Mouse (Mus musculus): Measurements from ENCODE around the gene Clec12a. TPM values are rescaled to one million over a fixed set of nuclear protein-coding genes. Genes with fewer than 3 reads are reported as not detected.

Clec12a gene
- polyA plus RNA-seq, 1 experiment = 600 TPM

GRCm38 (mm10) chr6:129399945-129400344, 57.5 kb downstream of the Clec12a start:
- TF ChIP-seq POLR2A (IDR thresholded peaks at IDR 0.05; ENCODE audit: borderline replicate concordance, low read depth, low read length) (no peak), CTCF (IDR thresholded peaks at IDR 0.05; ENCODE audit: low read depth, low read length) (no peak)
- peaks cover 30% of the 10 kb centered on the region for H3K4me1 ChIP-seq (ENCODE audit: control insufficient read depth, insufficient read depth, low read length)
- H3K27ac ChIP-seq (ENCODE audit: insufficient read depth, low read depth, low read length) = peak overlapping the region; percentile 76
- no peak overlapping the region for H3K4me3 ChIP-seq (ENCODE audit: insufficient read depth, low read length)

GRCm38 (mm10) chr6:129402404-129402803, 59.9 kb downstream of the Clec12a start:
- H3K27ac ChIP-seq (ENCODE audit: insufficient read depth, low read depth, low read length) = no peak overlapping the region
- no peak overlapping the region for H3K4me3 ChIP-seq (ENCODE audit: insufficient read depth, low read length)
- no peak for TF ChIP-seq CTCF (IDR thresholded peaks at IDR 0.05; ENCODE audit: low read depth, low read length)
- peaks cover 28% of the 10 kb centered on the region for H3K4me1 ChIP-seq (ENCODE audit: control insufficient read depth, insufficient read depth, low read length)

GRCm38 (mm10) chr6:129403391-129403790, 60.9 kb downstream of the Clec12a start:
- peaks cover 35% of the 10 kb centered on the region for H3K4me1 ChIP-seq (ENCODE audit: control insufficient read depth, insufficient read depth, low read length)
- TF ChIP-seq POLR2A (IDR thresholded peaks at IDR 0.05; ENCODE audit: borderline replicate concordance, low read depth, low read length) (no peak), CTCF (IDR thresholded peaks at IDR 0.05; ENCODE audit: low read depth, low read length) (no peak)
- no peak overlapping the region for H3K27ac ChIP-seq (ENCODE audit: insufficient read depth, low read depth, low read length)
- H3K4me3 ChIP-seq (ENCODE audit: insufficient read depth, low read length) = no peak overlapping the region

GRCm38 (mm10) chr6:129405999-129406398, 63.5 kb downstream of the Clec12a start:
- Histone ChIP-seq H3K4me1 (ENCODE audit: control insufficient read depth, insufficient read depth, low read length) (peaks cover 23% of the 10 kb centered on the region), H3K27ac (ENCODE audit: insufficient read depth, low read depth, low read length) (peak overlapping the region; percentile 93), H3K4me3 (ENCODE audit: insufficient read depth, low read length) (no peak overlapping the region)
- TF ChIP-seq CTCF (IDR thresholded peaks at IDR 0.05; ENCODE audit: low read depth, low read length) (no peak), POLR2A (IDR thresholded peaks at IDR 0.05; ENCODE audit: borderline replicate concordance, low read depth, low read length) (no peak)

GRCm38 (mm10) chr6:129407324-129407723, 64.8 kb downstream of the Clec12a start:
- H3K27ac ChIP-seq (ENCODE audit: insufficient read depth, low read depth, low read length) = peak overlapping the region; percentile 93
- H3K4me1 ChIP-seq (ENCODE audit: control insufficient read depth, insufficient read depth, low read length) = peaks cover 16% of the 10 kb centered on the region
- TF ChIP-seq POLR2A (IDR thresholded peaks at IDR 0.05; ENCODE audit: borderline replicate concordance, low read depth, low read length) (no peak), CTCF (IDR thresholded peaks at IDR 0.05; ENCODE audit: low read depth, low read length) (no peak)
- H3K4me3 ChIP-seq (ENCODE audit: insufficient read depth, low read length) = no peak overlapping the region

- H3K27ac ChIP-seq (ENCODE audit: insufficient read depth, low read depth, low read length) = peak within 1 kb of the TSS; percentile 84
- H3K4me3 ChIP-seq (ENCODE audit: insufficient read depth, low read length) = no peak within 1 kb of the TSS
- TF ChIP-seq CTCF (IDR thresholded peaks at IDR 0.05; ENCODE audit: low read depth, low read length) = no peak
- no peak for TF ChIP-seq POLR2A (IDR thresholded peaks at IDR 0.05; ENCODE audit: borderline replicate concordance, low read depth, low read length)
- peaks cover 11% of the 10 kb centered on the region for H3K4me1 ChIP-seq (ENCODE audit: control insufficient read depth, insufficient read depth, low read length)
These were observed 66.1 kb downstream of the Clec12a start, which contains the start of gene Clec9a for GRCm38 (mm10) chr6:129408562-129408961. Clec9a (plus strand) TSS chr6:129408862.

GRCm38 (mm10) chr6:129414177-129414576, 71.7 kb downstream of the Clec12a start:
- TF ChIP-seq POLR2A (IDR thresholded peaks at IDR 0.05; ENCODE audit: borderline replicate concordance, low read depth, low read length) (no peak), CTCF (IDR thresholded peaks at IDR 0.05; ENCODE audit: low read depth, low read length) (no peak)
- Histone ChIP-seq H3K4me1 (ENCODE audit: control insufficient read depth, insufficient read depth, low read length) (peaks cover 6% of the 10 kb centered on the region), H3K27ac (ENCODE audit: insufficient read depth, low read depth, low read length) (no peak overlapping the region), H3K4me3 (ENCODE audit: insufficient read depth, low read length) (no peak overlapping the region)

Other genes with a start within 250 kb of the Clec12a start
- gene Clec2e, start 241.8 kb upstream of the Clec12a start, polyA plus RNA-seq (2012; ENCODE audit: insufficient read depth, insufficient read length, missing spikeins) = not detected in 2 replicates
- gene Clec2d, start 162.1 kb upstream of the Clec12a start, polyA plus RNA-seq (2012; ENCODE audit: insufficient read depth, insufficient read length, missing spikeins) = 99.8 and 118 TPM in 2 replicates
- gene Cd69, start 67.3 kb upstream of the Clec12a start, polyA plus RNA-seq (2012; ENCODE audit: insufficient read depth, insufficient read length, missing spikeins) = 1.7 and 2.1 TPM in 2 replicates
- not detected in 2 replicates for gene 4922502D21Rik, start 10.9 kb upstream of the Clec12a start, polyA plus RNA-seq (2012; ENCODE audit: insufficient read depth, insufficient read length, missing spikeins)
- gene Clec12b, start 43.2 kb downstream of the Clec12a start, polyA plus RNA-seq (2012; ENCODE audit: insufficient read depth, insufficient read length, missing spikeins) = not detected in 2 replicates
- gene Clec1b, start 54.6 kb downstream of the Clec12a start, polyA plus RNA-seq (2012; ENCODE audit: insufficient read depth, insufficient read length, missing spikeins) = 2.4 and 2.7 TPM in 2 replicates
- 0.24 and 0.84 TPM in 2 replicates for gene Clec9a, start 66.2 kb downstream of the Clec12a start, polyA plus RNA-seq (2012; ENCODE audit: insufficient read depth, insufficient read length, missing spikeins)
- 0.46 and 0.69 TPM in 2 replicates for gene Clec1a, start 109.3 kb downstream of the Clec12a start, polyA plus RNA-seq (2012; ENCODE audit: insufficient read depth, insufficient read length, missing spikeins)
- not detected in 2 replicates for gene Olr1, start 164.5 kb downstream of the Clec12a start, polyA plus RNA-seq (2012; ENCODE audit: insufficient read depth, insufficient read length, missing spikeins)
- gene Tmem52b, start 169.9 kb downstream of the Clec12a start, polyA plus RNA-seq (2012; ENCODE audit: insufficient read depth, insufficient read length, missing spikeins) = not detected in 2 replicates
- 115 and 118 TPM in 2 replicates for gene Gabarapl1, start 190.5 kb downstream of the Clec12a start, polyA plus RNA-seq (2012; ENCODE audit: insufficient read depth, insufficient read length, missing spikeins)
- not detected in 2 replicates for gene Klre1, start 235.2 kb downstream of the Clec12a start, polyA plus RNA-seq (2012; ENCODE audit: insufficient read depth, insufficient read length, missing spikeins)
- gene Klrd1, start 249.1 kb downstream of the Clec12a start, polyA plus RNA-seq (2012; ENCODE audit: insufficient read depth, insufficient read length, missing spikeins) = not detected in 2 replicates

Measured in bone marrow macrophage, adult 2 months (primary cell).